Mouse (Mus musculus): ENCODE results near the gene Nsfl1c. TPM values are rescaled to one million over a fixed set of nuclear protein-coding genes. Genes with fewer than 3 reads are reported as not detected.

The Nsfl1c gene
- total RNA-seq, 4 experiments from 2014 or later: 149 to 160 (median 153) TPM

DNA sequence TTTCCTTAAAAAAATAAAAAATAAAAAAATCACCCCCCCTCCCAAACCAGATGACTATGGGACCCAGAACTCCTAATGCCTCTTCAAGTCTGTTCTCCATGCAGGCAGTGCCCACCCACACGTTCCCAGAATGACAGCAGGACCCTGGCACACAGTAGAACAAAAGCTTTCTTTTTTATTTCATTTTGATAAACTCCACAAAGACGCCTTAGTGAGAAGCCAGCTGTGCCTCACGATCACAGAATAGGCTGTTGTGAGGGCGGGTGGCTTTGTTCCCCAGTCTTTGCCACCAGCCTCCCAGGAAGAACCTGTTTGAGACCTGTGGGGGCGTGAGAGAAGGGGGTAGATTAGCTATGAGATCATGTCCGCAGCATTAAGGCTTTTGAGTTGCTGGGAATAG lies 50.7 kb downstream of the Nsfl1c start:
- DNase-seq: no peak

DNA sequence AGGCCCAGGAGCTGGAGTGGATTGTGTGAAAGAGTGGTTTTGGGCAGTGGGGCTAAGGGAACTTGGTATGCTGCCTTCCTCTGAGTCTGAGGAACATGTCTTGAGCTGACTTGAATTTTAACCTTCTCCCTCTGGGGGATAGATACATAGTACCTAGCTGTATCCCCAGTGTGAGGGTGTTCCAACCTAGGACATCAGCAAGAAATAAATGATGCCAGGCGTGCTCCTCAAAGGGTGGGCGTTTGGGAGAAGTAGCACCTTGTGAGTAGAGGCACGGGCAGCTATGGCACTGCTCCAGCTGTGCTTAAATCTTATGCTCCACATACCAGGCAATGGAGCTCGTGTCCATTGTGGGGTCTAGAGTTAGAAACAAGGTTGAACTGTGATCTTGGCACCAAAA lies 52.6 kb downstream of the Nsfl1c start:
- no peak for DNase-seq

DNA sequence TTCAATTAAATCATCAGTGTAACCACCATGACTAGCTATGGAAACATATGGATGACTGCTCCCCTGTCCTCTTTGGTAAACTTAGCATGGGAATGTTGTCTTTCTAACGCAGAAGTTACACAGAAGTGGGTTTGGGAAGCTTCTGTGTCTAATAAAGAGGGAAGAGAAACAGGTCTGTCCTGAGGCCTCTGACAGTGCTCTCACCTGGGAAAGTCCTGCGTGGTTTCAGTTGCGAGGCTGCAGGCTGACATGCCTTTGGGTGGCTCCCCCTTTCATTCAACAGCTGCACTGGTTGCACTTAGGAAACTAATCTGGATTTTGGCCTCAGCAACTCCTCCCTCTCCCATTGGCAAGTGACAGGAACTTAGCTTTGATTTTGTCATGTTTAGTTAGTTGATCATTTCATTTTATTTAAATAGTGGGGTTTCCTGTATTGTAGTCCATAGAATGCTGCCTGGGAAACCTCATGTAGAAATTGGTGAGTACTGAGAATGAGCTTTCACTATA lies 55.7 kb downstream of the Nsfl1c start:
- DNase-seq: no peak

Other genes with a start within 250 kb of the Nsfl1c start
- not detected for gene 4921509C19Rik, start 18.0 kb upstream of the Nsfl1c start, total RNA-seq (2022)
- gene Fkbp1a, start 48.3 kb downstream of the Nsfl1c start, total RNA-seq (2022): 100 to 1,000 TPM; 231 to 315 (median 255) TPM
- gene Sdcbp2, start 78.4 kb downstream of the Nsfl1c start, total RNA-seq (2022): 1 to 10 TPM; 1.1 to 1.8 (median 1.3) TPM
- 10 to 100 TPM; 12.5 to 39.1 (median 22.8) TPM for gene Snph, start 138.4 kb downstream of the Nsfl1c start, total RNA-seq (2022)
- gene Rad21l, start 174.4 kb downstream of the Nsfl1c start, total RNA-seq (2022): under 1 TPM in 1 of 4 experiments, not detected in 3; 0.17 TPM
- 1 to 10 TPM in 3 of 4 experiments, under 1 TPM in 1; 0.65 to 1.4 (median 1.1) TPM for gene Tmem74b, start 207.8 kb downstream of the Nsfl1c start, total RNA-seq (2022)